Mouse (Mus musculus) T-helper 1 cell (primary cell): ENCODE data around the gene Tox3.

ENCODE experiments used
- in situ Hi-C: fragments of 300-600 bp; cut with MboI, MseI; formaldehyde crosslinking; loops from one replicate; pipeline ENCODE4 v1.15.1; 2025; ENCODE audit warnings: high pct_unique_total_duplicates

Gene Tox3

DNA sequence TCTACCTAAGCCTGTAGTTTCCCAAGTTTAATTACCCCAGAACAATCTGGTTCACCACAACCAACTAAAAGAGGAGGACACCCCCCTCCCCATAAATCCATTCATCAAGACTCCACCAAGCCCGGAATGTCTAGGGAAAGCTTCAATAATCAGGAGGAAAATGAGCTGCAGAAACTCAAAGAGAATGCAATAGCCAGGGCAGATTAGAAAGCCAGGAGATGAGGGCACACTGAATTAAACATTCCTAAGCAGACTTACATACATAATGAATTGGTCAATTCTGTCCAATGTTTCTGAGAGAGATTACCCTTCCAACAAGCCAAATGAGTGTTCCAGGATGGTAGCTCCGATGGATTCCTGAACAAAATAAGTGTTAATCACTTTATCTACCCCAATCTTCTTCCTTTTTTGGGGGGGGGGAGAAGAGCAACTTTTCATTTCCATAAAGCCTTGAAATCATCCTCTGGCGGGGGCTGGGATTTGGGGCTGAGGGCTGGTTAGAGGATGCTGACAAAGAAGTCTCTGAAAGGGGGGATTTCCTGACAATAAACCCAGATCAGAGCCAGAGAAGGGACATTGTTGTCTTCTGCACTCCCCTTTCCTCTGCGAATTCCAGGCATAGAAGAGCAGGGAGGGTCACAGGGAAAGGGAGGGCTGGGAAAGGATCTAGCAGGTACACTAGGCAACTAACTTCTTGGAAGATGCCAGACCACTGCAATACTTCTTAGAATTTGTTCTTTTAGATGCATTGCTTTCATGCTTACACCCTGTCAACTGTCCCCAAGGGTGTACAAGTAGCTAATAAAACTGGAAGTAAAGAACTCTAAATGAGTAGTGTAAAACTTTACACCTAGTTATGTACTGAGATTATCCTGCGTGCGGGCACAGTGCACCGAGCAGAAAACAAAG, 17.5 kb downstream of the Tox3 start:
- in situ Hi-C loops: no loop called here

DNA sequence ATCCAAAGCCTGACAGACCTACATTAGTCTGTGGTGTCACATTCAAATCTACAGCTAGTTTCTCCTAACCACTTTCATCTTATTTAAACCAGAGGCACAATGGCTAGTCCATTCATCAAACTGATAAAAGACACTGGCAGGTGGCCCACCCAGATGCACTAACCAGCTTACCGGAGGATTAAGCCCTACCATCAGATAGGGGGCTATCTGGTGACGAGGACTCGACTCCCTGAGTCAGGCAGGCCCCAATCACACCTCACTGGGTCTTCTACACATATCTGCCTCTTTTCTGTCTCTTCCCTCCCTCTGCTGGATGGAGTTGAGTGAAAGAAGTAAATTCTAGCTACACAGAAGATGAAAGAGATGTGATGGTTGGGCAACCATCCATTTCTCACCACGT, 24.3 kb downstream of the Tox3 start:
- in situ Hi-C loops: no loop called here

DNA sequence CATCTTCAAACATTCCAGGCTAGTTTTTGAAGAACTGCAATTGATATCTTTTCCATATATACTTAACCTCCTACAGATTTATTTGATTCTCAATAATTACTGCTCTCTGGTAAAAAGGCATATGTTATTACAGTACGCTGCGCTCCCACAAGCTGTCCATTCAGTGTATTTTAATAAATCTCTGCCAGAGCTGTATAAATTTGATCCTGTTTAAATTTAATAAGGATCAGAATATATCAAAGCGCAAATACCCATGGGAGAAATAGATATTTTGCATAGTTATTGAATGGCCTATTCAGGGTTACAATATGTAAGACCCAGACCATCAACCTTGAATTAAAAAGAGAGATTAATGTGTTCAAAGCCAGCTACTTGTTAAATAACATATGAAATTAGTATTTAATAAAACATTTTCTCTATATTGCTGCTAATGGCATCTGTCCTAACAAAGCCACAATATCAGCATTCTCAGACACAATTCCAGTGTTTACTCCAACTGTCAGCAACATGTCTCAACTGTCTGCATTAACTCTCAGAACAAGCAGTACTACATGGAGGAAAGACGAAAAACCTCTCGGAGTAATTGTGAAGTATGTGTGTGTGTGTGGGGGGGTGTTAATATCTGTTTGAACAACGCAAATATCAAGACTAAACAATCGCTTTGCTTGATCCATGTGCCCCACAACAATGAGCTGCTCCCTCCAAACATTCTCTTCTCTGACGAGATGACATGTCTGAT, 25.3 kb downstream of the Tox3 start:
- in situ Hi-C loops: no loop called here

DNA sequence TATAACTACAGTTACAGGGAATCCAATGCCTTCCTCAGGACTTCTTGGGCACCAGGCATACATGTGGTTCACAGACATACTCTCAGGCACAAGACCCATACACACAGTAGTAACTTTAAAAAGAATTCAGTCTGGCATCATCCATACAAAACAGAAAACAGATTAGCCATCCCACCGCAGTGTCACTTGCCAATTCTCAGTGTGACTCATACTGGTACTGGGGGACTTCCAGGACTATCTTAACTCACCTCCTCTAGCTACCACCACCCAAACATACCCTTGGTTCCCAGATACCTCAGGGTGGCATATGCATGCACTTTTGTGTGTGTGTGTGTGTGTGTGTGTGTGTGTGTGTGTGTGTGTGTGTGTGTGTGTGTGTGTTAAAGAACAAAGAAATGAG, 26.9 kb downstream of the Tox3 start:
- in situ Hi-C loops: no loop called here

DNA sequence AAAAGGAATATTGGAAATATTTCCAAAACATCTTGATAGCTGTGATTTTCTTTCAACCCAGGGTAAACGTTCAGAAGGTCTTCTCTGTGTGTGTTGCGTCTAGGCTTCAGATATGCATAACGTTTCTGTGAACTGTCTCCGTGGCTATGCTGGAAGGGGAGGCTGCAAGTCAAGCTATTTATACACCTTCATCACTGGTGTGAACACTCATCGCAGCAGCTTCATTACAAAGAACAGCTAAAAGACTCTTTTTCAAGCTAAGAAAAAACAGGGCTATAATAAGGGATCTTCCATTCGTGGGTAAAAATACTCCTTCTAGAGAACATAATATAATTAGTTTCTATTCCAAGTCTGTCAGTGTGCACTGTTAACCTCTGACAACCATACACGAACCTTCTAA, 33.8 kb downstream of the Tox3 start:
- in situ Hi-C loops: loop anchor here (10.0 kb wide), 1 partner anchor 1900 kb away; no protein-coding TSS in a partner anchor

DNA sequence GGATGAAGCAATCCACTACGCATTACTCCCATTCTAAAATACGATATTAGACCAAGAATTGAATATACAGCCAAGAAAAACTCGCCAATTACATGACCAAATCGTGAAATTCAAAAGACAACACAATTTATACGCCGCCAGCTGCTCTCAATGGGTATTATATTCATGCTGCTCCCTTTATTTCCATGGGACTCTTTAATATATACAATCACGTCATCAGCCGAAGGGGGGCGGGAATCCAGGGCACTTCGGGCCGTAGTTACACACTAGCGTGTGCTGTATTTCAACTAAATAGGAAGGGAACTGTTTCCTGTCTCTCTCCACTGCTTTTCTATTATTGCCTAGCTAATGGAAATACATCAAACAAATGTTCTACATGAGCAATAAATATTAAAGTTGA, 45.2 kb downstream of the Tox3 start:
- in situ Hi-C loops: no loop called here

DNA sequence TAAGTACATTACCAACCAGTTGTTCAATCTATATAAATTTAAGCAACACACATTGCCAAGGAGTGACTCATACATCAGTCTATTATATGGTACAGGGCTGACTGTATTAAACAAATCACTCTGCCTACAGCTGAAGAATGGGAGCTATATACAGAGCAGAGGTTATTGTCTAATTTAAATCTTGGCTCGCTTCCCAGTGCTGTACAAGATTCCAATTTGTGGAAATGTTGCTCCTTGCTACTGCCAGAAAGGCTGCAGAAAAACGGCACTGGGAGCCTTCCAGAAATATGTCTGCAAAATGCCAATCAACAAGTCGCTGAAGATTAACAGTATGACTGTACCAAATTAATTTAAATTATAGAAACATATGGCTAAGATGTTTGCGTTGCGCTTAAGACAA, 45.9 kb downstream of the Tox3 start:
- in situ Hi-C loops: no loop called here

DNA sequence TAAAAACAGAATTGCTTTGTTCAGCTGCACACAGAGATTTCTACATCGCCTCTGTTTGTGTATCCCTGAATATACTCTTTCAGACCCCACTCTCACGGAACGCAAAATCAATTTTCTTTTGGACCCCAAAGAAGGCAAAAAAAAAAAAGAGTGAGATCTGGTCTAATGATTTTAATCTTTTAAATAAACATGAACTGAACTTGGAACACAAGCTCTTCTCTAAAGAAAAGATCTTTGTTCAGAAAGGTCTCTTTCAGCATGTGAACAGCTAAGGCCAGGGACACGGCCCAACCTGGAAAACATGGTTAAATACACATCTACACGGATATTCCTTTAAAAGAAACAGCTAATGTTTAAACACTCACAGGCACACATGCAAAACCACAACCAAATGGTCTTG, 46.6 kb downstream of the Tox3 start:
- in situ Hi-C loops: no loop called here

DNA sequence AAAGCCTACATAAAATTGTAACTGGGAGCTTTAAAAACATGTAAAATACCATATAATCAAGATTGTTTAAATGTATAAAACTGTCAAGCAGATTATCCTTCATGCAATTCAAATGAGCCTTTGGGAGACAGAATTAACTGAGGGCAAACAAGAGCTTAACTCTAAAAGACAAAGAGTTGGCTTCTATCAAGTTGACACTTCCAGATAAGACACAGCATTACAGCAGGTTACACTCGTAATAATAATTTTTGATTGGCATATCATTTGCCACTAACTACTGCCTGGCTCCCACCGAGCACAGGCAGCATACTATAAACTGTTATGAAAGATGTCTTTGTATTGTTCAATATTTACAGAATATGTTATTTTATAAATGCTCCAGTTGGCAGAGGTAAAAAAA, 47.2 kb downstream of the Tox3 start:
- in situ Hi-C loops: no loop called here

DNA sequence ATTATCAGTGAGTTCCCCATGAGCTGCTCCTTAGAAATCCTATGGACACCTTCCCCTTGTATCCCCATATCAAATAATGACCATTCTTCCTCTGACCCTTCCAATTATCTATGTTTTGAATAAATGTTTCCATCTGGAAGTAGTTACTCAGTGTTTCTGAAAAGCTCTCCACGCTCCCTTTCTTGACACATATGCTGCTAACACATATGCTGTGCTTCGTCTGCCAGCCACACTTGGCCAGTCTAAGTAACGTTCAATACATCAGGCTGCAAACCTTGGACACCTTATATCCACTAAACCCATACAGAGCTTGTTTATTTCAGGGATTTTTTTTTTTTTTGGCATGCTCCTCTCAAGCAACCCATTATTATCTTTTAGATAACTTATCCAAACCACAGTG, 54.1 kb downstream of the Tox3 start:
- in situ Hi-C loops: no loop called here

DNA sequence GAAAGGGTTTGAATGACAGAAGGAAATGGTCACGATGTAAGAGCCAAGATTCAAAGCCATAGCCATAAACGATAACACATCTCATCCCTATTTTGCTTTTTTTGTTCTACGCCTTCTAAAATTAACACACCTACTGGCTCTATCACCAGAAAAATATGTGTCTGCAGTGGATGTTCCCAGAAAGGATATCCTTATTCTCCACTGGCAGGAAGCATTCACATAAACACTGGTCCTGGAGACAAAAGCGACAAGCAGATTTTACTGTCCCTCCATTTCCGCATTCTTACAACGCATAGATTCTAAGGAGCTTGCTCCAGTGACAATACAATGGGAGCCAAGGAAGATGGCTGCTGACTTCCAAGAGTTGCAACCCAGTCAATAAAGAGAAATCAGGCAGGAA, 57.3 kb downstream of the Tox3 start:
- in situ Hi-C loops: no loop called here

DNA sequence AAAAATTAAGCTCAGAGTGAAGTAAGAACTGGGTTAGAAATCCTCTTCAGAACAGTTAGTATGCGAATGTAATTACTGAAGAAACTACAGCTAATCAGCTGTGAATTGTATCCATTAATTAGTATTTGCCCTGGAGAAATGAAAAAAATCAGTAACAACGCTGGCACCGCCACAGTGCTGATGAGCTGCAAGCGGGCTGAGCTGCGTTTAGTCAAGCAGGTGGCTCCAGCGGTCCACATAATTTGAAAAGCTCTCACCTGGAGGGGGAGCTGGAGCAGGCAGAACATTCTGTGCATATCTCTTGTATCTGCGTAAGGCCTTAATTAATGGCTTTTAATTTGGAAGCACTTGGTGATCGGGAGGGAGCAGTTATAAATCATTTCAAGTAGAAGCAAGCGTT, 71.4 kb downstream of the Tox3 start:
- in situ Hi-C loops: no loop called here

DNA sequence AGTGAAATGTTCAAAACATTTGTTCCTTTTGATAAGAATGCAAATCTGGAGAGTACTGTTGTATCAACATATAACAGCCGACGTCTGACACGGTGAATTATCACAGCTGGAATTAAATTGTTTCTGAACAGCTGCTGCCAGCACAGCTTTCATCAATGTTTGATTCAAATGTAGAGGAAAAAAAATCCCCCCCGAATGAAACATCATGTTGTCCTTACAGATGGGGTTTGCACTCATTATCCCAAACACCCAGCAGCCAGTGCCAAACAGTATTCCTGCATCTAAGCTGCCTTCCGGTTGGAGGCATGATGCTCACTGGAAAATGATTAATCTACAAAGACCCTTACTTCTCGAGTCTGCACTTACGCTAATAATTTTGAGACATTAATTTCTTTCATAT, 75.0 kb downstream of the Tox3 start:
- in situ Hi-C loops: no loop called here

DNA sequence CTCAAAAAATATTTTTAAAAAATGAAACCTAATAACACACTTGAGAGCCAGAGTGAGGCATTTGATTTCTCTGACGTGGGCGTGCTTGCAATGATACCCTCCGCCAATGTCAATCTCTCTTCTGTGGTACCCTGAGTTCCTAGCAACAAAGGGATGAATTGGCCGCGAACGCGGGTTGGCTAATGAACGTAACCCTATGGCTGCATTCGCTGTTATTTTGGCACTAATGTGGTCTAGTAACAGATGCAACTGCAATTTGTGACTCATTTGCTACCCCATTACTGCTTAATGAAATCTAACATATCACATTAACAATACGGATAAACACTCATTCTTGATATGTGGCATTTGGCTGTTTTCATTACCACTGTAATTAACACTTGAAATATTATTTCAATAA, 76.2 kb downstream of the Tox3 start:
- in situ Hi-C loops: no loop called here

DNA sequence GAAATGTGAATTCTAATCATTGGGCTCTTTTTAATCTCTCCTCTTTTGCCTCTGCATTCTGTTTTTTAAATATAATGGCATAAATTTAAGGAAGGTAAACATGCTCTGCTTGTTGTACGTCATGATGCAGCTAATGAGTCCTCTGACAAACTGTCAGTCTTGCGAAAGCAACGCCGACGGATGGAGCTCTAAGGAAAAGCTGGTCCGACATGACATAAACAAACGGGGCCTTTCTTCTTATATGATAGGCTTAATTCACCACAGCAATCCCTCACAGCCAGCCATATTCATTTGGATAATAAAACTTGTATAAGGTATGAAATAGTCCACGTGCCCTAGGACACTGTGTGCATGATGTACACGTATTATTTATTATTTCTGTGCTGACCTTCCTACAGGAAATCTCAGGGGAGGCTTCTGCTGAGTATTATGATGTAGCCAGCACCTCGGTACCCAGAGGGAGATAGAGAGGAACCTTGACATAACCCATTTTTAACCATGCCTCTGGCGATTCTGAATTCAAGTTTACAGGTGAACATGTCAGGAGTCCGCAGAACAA, 80.4 kb downstream of the Tox3 start:
- in situ Hi-C loops: no loop called here

DNA sequence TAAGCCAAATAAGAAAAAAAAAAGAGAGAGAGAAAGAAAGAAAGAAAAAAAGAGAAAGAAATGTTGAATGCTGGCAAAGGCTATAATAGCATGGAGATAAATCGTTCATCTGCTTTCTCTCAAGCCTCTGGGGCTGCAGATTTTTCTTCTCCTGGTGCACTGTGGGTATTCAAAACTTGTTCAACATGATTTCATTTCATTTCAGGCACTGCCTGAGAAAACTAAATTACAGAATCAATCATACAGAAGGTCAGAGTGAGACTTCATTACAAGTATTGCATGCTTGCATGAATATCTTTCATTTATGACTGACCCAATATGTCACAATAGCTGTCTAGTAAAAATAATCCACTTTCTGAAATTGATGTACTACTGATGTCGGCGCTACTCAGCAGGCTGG, 81.2 kb downstream of the Tox3 start:
- in situ Hi-C loops: no loop called here

DNA sequence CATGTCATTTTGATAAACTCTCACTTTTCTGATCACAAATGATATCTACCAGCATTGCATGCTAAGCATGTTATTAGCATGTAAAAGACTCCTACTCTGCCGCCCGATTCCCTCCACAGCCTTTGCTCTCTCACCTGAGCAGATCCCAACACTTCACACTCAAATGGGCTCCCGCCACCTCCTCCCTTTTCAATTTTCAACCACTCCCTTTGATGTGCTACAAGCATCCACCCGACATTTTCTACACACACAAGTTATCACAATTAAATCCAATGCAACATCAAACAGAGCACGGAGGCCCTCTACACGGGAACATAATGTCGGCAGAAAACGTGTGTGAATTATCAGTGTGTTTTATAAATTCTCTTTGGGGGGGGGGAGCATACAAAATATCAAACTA, 81.9 kb downstream of the Tox3 start:
- in situ Hi-C loops: no loop called here

DNA sequence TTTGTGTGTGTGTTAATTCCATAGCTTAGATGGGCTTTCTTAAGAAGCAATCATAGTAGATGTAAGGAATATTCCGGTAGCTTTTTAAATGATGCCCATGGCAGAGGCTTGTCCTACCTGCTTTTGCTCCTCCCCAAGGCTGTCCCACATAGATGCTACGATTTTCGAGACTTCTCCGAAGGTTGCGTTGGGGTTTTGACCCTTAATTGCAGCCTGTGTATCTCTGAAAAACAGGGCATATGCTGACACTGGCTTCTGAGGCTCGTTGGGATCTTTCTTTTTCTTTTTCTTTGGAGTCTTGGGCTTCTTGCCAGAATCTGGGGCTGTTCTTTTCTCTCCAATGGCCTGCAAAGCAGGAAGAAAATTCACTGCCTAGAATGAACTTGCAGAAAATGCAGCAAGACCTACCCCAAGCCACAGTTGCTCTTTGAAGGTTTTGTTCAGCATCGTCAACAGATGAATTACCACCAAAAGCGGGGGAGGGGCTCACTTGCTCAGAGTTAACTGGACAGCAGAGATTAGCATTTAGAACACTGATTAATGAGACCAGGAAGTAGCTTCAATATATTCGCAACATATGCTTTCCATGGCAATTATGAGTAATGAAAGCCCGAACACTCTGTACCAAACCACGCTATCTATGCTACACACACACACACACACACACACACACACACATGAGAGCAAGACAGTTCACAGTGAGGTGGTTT, 93.8 kb downstream of the Tox3 start:
- in situ Hi-C loops: no loop called here

DNA sequence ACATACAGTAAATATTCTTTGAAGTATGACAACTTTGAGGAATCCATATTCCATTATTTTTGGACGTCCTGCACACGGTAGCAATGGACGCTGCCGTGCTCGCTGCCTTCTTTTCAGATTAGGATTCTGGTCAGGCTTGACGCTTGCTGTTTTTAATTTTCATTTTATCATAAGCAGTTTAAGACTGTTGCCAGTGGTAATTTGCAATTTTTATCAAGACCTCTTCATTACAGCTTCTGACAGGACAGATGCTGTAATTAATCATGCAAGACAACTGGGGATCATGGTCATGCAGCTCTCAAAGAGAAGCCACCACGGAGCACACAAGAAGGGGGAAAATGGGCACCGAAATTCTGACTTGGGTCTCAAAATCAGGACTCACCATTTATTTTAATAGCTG, 101.8 kb downstream of the Tox3 start:
- in situ Hi-C loops: no loop called here

DNA sequence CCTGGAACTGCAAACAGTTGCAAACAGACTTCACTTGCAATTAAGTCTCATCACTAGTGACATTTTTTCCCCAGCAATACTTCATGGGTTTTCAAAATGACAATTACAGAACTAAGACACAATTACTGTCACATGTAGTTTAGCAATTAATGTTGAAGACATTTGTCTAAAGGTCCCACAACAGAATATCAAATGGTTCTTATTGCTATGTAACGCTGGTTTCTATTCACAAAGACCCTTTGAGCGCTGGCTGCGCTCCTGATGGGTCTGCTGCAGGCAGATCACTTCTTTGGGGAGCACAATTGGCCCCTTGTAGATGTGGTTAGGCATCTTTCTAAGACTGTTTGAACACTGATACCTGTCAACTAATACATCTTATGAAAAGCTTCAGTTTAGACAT, 102.3 kb downstream of the Tox3 start:
- in situ Hi-C loops: no loop called here

DNA sequence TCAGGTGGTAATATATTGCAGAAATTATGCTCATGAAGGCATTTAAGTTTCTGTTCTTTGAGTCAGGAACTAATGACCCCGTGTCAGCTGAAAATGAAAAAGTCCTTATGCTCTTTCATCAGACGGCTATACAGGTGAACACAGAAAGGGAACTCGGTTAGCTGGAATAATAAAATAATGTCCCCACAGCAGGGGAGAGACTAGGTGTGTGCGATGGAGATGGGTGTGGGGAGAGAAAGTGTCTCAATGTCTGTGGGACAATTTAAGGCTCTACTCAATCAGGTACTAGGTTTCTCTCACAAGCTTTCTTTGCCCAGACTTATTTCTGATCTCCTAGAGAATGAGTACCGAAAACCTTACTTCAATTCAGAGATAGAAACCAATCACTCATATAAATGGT, 103.0 kb downstream of the Tox3 start:
- in situ Hi-C loops: no loop called here

DNA sequence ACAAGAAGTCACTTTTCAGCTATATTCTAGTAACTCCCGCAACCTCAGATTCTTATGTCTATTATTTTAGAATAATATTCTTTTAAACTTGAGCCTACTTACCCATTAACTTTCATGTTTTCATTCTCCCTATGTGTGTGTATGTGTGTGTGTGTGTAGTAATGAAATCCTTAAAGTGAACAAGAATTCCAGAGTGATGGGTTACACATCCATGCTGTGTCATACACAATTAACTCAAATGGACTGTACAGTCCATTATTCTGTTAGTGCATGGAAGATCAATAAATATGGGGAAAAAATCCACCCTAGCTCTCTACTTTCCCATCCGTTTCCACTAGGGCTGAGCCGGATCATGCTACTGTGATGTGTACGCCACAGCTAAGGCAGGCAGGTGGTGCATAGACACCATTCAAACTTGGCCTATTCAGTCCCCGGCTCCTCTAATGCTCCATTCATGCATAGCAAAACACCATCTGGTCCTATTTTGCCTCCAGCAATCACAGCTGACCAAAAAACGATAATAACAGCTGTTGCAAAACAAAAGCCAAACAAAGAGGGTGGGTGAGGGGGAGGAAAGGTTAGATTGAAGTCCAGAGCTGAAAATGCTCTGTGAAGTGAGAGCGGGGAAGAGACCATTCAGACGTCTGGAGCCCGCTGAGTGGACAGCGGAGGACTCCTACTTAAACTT, 103.5 kb downstream of the Tox3 start:
- in situ Hi-C loops: no loop called here
